Mouse (Mus musculus) heart, adult 9 months (tissue): ENCODE results near the gene Isg20l2.
"Not testable (repeated sequence)": the region's sequence is repeated elsewhere in the genome, so short reads cannot be mapped to it uniquely, and the experiment has no call there.

Experiments
- DNase-seq, 2 experiments: peaks; one replicate each; pipeline ENCODE4 v3.0.0; 2022; ENCODE audit warnings: low spot score in 2 of 2

The Isg20l2 gene

DNA sequence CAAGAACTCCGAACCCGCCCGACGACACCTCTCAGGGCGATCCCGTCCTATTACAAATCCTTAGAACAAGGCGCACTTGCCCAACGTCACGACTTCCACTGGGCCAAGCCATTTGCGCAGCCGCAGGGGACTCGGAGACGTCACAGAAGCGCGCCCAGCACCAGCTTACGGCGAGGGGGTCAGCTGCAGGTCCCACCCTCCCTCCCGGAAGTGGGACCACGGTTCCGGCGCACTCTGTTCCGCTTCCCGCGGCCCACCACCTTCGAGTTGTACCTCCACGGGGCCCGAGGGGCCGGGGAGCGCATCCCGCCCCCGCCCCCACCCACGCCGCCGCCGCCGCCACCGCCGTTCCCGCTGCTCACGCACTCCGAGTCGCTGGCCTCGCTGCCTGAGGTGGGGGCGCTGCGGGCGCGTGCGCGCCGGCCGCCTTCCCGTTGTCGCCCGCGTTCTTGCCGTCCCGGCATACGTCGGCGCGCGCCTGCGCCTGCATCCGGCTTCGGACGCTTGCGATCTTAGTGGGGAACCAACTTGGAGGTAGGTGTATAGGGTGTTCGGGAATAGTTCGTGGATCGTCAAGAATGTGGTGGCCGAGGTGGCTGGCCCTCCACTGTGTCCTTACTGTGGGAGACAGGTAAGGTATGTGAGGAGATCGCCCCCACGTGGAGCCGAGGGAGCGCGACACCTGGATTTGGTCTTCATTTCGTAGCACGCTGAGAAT lies at the start of gene Isg20l2, which contains the start of gene Rrnad1:
TSS of gene Isg20l2 (plus strand) at position 237 of the 718 bp plus-strand sequence.
TSS of gene Rrnad1 (minus strand) at position 640 of the 718 bp plus-strand sequence.
- peak; percentile 96 for DNase-seq

DNA sequence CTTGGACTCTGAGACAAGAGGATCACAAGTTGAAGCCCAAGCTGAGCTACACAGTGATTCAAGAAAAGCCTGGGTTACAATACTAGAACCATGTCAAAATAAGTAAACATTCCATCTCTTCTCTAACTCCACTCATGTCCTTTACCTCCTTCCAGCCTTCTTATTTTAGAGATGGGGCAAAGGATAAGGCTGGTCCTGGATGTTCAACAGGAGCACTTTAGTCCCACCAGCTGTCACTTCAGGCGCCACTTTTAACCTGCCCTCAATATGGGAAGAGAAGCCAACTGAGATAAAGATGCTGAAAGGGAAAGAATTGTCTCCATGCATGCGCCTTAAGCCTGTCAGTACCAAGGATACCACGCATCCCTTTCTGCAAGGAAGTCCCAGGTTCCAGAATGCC lies 45.8 kb upstream of the Isg20l2 start:
- no peak for DNase-seq

DNA sequence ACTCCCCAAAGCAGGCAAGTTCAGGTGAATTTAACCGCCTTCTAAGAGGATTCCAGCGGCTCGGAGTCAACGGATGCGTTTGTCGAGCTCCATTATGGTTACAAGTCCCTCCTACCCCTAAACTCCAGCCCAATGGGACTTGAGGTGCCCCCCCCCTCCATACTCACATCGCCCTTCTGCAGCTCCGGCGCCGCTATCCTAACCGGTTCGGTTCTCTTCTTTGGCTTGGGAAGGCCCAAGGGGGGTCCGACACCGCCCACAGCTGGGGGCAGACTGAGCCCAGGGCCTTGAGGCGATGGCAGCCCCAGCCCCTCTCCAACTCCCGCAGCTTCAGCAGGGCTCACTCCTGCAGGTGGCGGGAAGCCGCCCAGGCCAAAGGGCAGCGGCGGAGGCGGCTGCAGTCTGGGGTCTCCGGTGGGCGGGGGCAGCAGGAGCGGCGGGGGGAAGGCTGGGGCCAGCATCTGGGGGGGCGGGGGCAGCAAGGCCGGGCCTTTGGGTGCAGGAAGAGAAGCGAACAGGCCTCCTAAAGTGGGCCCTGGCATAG lies 45.3 kb upstream of the Isg20l2 start:
- DNase-seq = peak in 1 of 2 experiments; percentile 46

DNA sequence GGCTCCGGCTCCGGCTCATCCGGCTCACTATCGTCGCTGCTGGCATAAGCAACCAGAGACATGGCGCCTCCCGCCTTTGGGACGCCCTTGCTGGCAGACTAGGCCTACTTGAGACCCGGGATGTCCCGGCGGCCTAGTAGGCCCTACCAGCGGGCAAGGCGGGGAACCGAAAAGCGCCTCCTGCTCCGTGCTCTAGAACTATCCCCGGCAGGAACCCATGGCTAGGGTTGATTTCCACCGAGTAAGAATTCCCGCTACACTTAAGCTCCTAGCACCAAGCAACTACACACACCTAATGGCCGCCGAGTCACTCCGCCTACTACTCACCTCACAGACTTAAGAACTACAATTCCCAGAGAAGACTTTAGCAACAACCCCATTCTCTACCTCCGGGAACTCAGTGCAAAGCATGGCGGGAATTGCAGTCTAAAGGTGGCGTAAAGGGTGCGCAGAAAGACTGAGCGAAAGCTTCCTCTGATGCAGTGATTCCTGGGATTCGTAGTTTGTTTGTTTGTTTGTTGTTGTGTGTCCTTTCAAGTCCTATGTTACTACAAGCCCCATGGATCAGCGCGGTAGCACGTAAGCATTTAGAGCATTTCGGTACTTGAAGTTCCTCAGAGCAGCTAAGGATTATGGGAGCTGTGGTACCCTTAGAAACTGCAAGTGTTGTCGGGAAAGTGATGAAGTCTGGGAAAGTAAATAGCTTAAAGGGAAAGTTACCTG lies 44.7 kb upstream of the Isg20l2 start, which contains the start of gene Prcc:
TSS of gene Prcc (minus strand) at position 328 of the 723 bp plus-strand sequence.
- peak; percentile 98 to 99 for DNase-seq

DNA sequence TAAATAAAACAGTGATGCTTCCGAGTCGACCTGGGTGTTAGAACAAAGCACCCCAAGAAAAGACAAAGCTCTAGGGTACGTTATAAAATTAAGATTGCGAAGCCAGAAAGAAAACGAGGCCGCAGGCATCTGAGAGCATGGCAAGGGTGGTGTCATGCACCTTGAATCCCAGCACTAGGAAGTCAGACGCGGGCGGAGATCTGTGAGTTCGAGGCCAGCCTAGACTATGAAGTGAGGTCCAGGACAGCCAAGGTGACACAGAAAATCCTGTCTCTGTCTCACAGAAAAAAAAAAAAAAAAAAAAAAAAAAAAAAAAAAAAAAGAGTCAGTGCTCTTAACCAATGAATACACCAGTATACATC lies 44.1 kb upstream of the Isg20l2 start:
- DNase-seq = no peak

DNA sequence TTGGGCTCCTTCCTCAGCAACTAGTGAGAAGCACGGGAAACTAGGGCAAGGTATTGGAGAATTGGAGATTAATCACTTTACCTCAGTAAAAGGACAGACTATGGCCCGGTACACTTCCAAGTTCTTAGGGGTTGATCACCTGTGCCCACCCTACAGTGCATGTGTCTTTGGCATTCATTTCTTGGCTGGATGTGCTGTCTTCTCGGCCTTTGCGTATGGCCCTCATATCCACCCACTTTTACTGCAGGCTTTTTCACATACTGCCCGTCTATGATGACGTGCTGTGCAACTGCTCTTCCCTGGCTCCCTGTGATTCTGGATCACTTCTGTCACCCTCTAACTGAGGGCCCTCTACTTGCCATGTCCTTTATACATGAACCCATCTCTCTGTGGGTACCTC lies 43.7 kb upstream of the Isg20l2 start:
- DNase-seq = peak in 1 of 2 experiments; percentile 8

DNA sequence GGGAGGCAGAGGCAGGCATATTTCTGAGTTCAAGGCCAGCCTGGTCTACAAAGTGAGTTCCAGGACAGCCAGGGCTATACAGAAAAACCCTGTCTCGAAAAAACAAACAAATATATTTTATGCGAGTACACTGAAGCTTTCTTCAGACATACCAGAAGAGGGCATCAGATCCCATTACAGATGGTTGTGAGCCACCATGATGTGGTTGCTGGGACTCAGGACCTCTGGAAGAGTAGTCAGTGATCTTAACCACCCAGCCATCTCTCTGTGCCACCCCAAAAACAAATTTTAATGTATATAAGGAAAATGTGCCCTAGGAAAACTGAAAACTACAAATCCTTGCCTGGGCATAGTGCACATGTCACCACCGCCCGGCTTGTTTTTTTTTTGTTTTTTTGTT lies 42.7 kb upstream of the Isg20l2 start:
- not testable (repeated sequence) for DNase-seq

DNA sequence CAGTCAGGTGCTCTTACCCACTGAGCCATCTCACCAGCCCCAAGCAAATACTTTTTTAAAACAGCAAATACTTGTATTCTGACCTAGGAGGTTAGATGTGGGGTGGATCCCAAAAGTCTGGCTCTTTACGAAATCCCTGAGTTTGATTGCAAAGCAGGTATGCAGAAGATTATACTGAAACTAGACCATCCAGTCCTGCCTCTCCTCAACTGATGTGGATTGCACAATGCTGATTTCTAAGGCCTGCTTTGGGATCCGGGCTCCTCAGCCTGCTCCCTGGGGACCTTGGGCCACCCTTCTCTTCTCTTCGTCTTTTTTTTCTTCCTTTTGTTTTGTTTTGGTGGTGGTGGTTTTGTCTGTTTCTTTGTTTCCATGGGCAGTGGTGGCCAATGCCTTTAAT lies 38.6 kb upstream of the Isg20l2 start:
- DNase-seq = no peak

DNA sequence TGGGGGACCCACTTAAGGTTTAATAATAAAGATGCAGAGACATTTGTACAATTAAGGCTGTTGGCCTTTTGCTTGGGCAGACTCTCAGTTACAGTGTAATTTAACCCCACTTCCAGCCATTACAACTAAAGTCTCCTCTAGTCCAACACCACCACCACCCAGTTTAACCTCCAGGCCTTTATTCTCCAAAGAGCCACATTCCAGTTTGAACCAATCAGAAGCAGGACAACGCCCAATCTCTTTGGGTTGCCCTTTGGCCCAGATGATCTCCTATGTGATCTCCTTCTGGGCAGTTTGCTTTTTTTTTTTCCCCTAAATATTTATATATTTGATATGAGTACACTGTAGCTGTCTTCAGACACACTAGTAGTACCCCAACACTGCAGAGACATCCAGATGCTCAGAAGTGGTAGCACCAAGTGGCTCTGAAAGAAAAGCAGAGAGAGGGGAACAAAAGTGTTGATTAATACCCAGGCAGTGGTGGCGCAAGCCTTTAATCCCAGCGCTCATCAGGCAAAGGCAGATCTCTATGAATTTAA lies 36.7 kb upstream of the Isg20l2 start:
- DNase-seq = no peak

DNA sequence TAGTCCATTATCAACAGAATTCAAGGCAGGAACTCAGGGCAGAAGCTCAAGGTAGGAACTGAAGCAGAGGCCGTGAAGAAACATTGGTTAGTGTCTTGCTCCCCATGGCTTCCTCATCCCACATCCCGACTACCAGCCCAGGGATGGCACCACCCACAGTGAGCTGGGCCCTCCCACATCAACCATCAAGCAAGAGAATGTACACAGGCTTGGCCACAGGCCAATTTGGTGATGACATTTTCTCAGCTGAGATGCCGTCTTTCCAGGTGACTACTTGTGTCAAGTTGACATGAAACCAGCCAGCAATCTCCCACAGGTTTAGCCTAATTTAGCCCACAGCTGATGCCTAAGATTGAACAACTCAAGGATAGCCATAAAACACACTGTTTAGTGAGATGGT lies 30.8 kb upstream of the Isg20l2 start:
- no peak for DNase-seq

DNA sequence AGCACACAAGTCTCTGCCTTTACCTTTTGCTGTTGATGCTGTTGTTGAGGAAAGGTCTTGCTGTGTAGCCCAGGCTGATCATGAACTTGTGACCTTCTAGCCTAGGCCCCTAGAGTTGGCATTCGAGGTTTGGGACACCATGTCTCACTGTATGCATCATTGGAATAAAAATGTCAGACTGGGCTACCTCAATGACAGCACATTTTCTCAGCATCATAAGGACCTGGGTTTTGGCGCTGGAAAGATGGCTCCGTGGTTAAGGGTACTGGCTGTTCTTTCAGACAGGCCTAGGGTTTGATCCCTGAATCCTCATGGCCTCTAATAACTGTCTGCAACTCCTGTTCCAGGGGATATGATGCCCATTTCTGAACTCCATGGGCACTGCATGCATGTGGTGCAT lies 30.3 kb upstream of the Isg20l2 start:
- DNase-seq = no peak

DNA sequence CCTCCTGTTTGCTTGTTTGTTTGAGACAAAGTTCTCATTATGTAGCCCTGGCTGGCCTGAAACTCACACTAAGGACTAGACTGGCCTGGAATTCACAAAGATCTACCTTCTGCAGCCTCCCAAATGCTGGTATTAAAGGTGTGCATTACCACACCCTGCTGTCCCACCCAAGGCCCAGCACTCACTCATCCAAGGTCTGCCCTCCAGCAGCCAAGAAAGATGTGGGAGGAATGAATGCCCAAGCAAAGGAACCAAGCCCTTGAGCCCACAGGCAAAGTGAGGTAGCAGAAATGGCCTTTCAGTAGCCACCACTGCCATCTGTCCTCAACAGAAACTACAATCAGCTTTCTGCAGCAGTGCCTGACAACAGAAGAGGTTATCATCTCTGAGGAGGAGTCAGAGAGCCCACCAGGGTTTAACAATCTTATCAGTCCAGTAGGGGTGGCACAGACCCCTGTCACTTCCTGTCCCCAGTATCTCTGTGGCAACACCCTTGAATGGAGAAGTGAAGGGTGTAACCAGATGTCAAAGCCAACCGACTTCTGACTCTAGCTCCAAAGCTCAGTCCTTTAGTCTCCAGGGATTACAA lies 29.0 kb upstream of the Isg20l2 start:
- DNase-seq = no peak

DNA sequence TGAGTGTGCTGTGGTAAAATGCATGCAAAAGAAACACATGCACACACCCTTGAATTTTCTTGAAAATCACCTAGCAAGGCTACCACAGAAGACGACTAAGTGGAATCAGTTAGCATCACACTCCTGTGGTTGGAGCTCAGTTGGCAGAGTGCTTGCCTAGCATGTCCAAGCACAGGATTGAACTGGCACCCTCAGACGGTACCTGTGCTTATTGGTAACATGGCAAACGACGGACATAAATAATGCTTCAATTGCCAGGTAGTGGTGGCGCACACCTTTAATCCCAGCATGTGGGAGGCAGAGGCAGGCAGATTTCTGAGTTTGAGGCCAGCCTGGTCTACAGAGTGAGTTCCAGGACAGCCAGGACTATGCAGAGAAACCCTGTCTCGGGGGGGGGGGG lies 28.2 kb upstream of the Isg20l2 start:
- DNase-seq = not testable (repeated sequence)

DNA sequence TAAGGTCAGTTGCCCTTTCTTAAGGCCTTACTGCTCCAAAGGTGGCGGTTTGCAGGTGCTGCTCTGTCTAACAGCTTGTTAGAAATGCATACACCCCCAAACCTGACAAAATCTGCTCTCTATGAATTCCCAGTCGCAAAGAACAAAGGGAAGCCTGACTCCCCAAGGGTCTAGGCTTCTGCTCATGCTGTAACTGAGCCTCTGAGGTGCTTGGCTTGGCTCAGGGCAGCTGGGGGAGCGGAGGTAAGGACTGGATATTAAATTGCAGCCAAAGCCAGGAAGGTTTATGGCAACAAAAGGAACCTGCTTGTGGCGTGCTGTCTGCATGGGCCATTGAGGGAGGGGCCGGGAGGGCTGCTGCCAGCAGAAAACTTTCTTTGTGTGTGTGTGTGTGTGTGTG lies 26.3 kb upstream of the Isg20l2 start:
- no peak for DNase-seq

DNA sequence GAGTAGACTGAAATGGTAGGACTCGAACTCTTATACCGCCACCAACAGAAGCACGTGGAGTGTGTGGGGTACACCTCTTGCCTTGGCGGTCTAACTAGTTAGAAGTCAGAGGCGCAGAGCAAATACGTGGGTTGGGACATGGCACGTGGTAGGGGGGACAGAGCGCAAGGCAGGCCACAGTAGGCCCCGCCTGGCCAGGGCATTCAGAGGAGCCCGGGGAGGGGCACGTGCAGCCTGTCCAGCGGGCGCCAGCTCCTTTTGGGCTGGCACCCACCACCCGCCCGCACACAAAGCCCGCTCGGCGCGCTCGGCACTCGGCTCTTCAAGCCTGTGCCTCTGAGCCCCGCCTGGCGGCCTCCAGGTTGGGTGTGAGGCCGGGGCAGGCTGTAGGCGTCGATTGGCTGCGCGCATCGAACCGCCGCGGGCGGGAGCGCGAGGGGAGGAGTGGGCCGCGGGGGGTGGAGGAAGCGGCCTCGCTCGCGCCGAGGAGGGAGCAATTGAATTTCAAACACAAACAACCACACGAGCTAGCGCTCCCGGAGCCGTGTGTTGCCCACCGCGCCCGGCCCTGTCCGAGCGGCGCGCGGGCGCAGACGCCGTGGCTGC lies 24.1 kb upstream of the Isg20l2 start, which contains the start of gene Hdgf:
TSS of gene Hdgf (plus strand) at position 442 of the 606 bp plus-strand sequence.
- DNase-seq = peak; percentile 95

DNA sequence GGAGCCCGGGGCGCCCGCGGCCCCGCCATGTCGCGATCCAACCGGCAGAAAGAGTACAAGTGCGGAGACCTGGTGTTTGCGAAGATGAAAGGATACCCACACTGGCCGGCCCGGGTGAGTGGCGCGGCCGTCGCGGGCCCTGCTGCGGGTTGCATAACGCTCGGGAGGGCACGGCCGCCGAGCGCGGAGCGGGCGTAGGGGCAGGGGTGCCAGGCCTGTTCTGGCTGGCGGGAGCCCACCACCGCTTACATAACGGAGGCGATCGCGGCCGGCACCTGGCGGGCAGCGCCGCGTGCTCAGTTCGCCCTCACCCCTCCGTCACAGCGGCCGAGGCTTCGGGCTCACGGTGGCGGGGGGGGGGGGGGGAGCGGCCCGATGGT lies 23.5 kb upstream of the Isg20l2 start:
- peak; percentile 68 for DNase-seq

DNA sequence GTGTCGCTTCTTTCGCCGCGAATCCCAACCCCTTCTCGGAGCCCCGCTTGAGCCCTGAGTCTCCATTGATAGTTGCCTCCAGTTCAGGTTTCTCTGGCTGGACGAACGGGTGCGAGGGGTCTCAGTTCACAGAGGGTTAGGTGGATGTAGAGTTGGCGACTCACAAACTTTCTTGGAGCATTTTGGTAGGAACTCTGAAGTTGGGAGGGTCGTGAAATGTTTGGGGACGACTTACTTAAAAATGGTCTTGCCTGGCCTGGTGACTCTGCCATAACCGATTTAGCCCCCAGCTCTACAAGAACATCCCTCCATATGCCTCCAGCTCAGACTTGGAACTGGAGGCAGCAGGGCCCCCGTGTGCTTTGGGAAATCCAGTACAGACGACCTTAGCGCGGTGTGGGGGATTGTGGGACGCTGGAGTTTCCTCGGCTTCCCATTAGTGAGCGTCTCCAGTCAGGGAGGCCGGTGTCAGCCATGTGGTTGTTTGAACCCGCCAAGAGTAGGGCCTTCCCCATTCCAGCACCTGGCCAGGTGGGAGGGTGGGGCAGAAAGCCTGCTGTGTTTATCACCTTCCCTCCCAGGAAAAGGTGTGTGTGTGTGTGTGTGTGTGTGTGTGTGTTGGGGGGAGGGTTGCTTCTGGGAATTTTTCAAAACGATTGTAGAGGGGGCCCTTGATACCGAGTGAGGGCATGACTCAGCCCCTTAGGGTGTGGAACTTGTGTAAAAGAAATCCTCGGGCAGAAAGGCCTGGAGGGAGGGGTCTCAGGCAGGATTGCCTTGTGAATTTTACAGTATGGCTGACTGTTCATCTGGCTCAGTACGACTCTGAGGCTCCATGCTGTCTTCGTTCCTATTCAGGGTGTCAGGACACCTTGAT lies 22.9 kb upstream of the Isg20l2 start:
- DNase-seq = no peak

DNA sequence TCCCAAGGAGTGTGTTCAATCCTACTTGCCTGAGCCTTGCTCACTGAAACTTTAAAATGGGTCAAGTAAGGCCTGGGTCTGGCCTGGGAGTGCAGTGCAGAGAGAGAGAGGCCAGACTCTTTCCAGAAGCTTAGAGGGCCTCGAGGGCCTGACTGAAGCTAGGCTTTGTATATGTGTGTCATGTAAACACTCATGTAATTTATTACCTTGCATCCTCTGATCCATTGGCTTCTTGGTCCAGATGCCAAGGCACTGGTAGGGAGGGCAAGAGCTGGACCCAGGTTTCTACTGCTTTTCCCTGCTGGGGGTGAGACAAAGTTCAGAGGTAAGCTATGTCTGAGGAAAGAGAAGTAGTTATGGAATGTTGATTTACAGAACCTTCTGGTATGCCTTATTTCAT lies 22.2 kb upstream of the Isg20l2 start:
- DNase-seq = no peak

DNA sequence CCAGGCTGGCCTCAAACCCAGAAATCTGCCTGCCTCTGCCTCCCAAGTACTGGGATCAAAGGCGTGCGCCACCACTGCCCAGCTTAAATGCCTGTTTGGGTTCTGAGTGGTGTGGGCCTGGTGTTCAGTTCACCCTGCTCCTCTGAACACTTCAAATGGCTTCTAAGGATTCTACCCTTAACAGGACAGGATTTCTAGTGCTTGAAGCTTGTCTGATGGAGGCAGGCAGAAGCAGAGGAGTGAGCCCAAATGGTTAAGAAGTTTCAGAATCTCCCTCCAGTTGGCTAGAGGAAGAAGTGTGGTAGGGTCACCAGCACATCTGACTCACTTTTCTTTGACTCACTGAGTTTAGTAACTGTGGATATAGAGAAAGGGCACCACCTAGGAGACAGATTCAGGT lies 20.7 kb upstream of the Isg20l2 start:
- DNase-seq = no peak

DNA sequence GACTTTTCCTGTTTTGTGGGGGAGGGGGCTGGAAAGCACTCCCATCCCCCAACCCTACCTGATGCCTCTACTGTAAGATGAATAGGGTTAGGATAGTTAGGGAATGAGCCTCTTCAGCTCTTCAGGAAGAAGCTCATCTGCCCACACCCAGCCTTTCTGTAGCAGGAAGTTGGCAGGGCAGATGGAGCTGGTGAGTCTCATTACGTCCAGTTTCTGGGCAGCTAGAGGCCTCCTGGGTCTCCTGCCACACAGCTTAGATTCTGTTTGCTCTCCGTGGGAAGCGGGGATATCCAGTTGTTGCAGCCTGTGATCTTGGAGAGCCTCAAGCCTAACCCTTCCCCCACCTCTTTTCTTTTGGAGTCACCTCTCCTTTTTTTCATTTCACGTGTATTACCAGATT lies 20.2 kb upstream of the Isg20l2 start:
- DNase-seq = no peak
